Mouse (Mus musculus): ENCODE data around the gene Gapdh. TPM values are rescaled to one million over a fixed set of nuclear protein-coding genes. Genes with fewer than 3 reads are reported as not detected.
A peak's percentile ranks its signal among the peaks of the same experiment; 100 is the strongest.

The Gapdh gene
- 920 and 1,103 TPM in 2 replicates for polyA plus RNA-seq (2015; fragmentation: Nextera tagmentation; extraction: Ambion mirVana)

GRCm38 (mm10) chr6:125166051-125166751 lies at the start of gene Gapdh:
Gene Gapdh (minus strand): TSS chr6:125166467.
- peaks cover 8% of the 10 kb centered on the region for H3K36me3 ChIP-seq (ENCODE audit: control insufficient read depth, insufficient read depth, low read length)

GRCm38 (mm10) chr6:125215148-125215954 lies 49.1 kb upstream of the Gapdh start, which contains the start of gene Vamp1:
Gene Vamp1 (plus strand): TSS chr6:125215551.
- Histone ChIP-seq H3K27me3 (ENCODE audit: control insufficient read depth, insufficient read depth, low read length) (no peaks in the 10 kb centered on the region), H3K4me1 (replicated peaks; ENCODE audit: control insufficient read depth, insufficient read depth) (no peaks in the 10 kb centered on the region; the same call in 1 of the 2 replicates), H3K27ac (replicated peaks) (peak within 1 kb of the TSS; percentile 69), H3K4me3 (ENCODE audit: low read depth, low read length) (peak within 1 kb of the TSS; percentile 68), H3K9ac (ENCODE audit: low read length) (peak within 1 kb of the TSS; percentile 73), H3K9me3 (ENCODE audit: control insufficient read depth, low read length) (no peaks in the 10 kb centered on the region), H3K4me2 (replicated peaks; ENCODE audit: low read depth) (peak within 1 kb of the TSS; percentile 98), H3K36me3 (ENCODE audit: control insufficient read depth, insufficient read depth, low read length) (no peaks in the 10 kb centered on the region)
- ATAC-seq (ENCODE audit: low FRiP score, low TSS enrichment) = peak; percentile 99
- under 1% methylated on average over 48 of the region's 48 CpGs for WGBS
- no peak for TF ChIP-seq EP300 (optimal IDR thresholded peaks at IDR 0.05)
- TF ChIP-seq CTCF (IDR thresholded peaks at IDR 0.05; ENCODE audit: low read depth) = no peak
- DNase-seq (ENCODE audit: low spot score) = peak; percentile 96

More at GRCm38 (mm10) chr6:125166051-125166751, at the start of gene Gapdh:
- H3K9me3 ChIP-seq (ENCODE audit: control insufficient read depth, low read length) = no peaks in the 10 kb centered on the region
- peak within 1 kb of the TSS; percentile 84 for H3K4me3 ChIP-seq (ENCODE audit: low read depth, low read length)
- TF ChIP-seq EP300 (optimal IDR thresholded peaks at IDR 0.05) (no peak), CTCF (IDR thresholded peaks at IDR 0.05; ENCODE audit: low read depth) (no peak)
- WGBS = 1% methylated on average over 18 of the region's 18 CpGs
- H3K9ac ChIP-seq (ENCODE audit: low read length) = peak within 1 kb of the TSS; percentile 84
- peak; percentile 86 for DNase-seq (ENCODE audit: low spot score)
- ATAC-seq (ENCODE audit: low FRiP score, low TSS enrichment) = peak; percentile 71
- peaks cover 10% of the 10 kb centered on the region for H3K4me1 ChIP-seq (replicated peaks; ENCODE audit: control insufficient read depth, insufficient read depth)
- H3K27me3 ChIP-seq (ENCODE audit: control insufficient read depth, insufficient read depth, low read length) = no peaks in the 10 kb centered on the region
- H3K27ac ChIP-seq (replicated peaks) = peak within 1 kb of the TSS; percentile 97
- H3K4me2 ChIP-seq (replicated peaks; ENCODE audit: low read depth) = peak within 1 kb of the TSS; percentile 86

- ATAC-seq (ENCODE audit: low FRiP score, low TSS enrichment) = no peak
- DNase-seq (ENCODE audit: low spot score) = no peak
- TF ChIP-seq CTCF (IDR thresholded peaks at IDR 0.05; ENCODE audit: low read depth) (no peak), EP300 (optimal IDR thresholded peaks at IDR 0.05) (no peak)
- no peaks in the 10 kb centered on the region for H3K9me3 ChIP-seq (ENCODE audit: control insufficient read depth, low read length)
- no peak overlapping the region for H3K9ac ChIP-seq (ENCODE audit: low read length)
- no peak overlapping the region for H3K27ac ChIP-seq (replicated peaks)
- WGBS = 79% methylated on average over 6 of the region's 6 CpGs
- no peak overlapping the region for H3K4me2 ChIP-seq (replicated peaks; ENCODE audit: low read depth)
- no peak overlapping the region for H3K4me3 ChIP-seq (ENCODE audit: low read depth, low read length)
- H3K27me3 ChIP-seq (ENCODE audit: control insufficient read depth, insufficient read depth, low read length) = no peaks in the 10 kb centered on the region
- no peaks in the 10 kb centered on the region for H3K36me3 ChIP-seq (ENCODE audit: control insufficient read depth, insufficient read depth, low read length)
- no peaks in the 10 kb centered on the region; the same call in 1 of the 2 replicates for H3K4me1 ChIP-seq (replicated peaks; ENCODE audit: control insufficient read depth, insufficient read depth)
Observed at GRCm38 (mm10) chr6:125213715-125214114, 47.4 kb upstream of the Gapdh start.

GRCm38 (mm10) chr6:125213129-125213528 lies 46.9 kb upstream of the Gapdh start:
- Histone ChIP-seq H3K4me2 (replicated peaks; ENCODE audit: low read depth) (no peak overlapping the region), H3K4me3 (ENCODE audit: low read depth, low read length) (no peak overlapping the region), H3K9ac (ENCODE audit: low read length) (no peak overlapping the region), H3K27ac (replicated peaks) (no peak overlapping the region), H3K36me3 (ENCODE audit: control insufficient read depth, insufficient read depth, low read length) (no peaks in the 10 kb centered on the region), H3K27me3 (ENCODE audit: control insufficient read depth, insufficient read depth, low read length) (no peaks in the 10 kb centered on the region), H3K9me3 (ENCODE audit: control insufficient read depth, low read length) (no peaks in the 10 kb centered on the region), H3K4me1 (replicated peaks; ENCODE audit: control insufficient read depth, insufficient read depth) (no peaks in the 10 kb centered on the region; the same call in 1 of the 2 replicates)
- DNase-seq (ENCODE audit: low spot score) (no peak), ATAC-seq (ENCODE audit: low FRiP score, low TSS enrichment) (no peak)
- 65% methylated on average over 6 of the region's 6 CpGs for WGBS
- TF ChIP-seq CTCF (IDR thresholded peaks at IDR 0.05; ENCODE audit: low read depth) (no peak), EP300 (optimal IDR thresholded peaks at IDR 0.05) (no peak)

- Histone ChIP-seq H3K27me3 (ENCODE audit: control insufficient read depth, insufficient read depth, low read length) (no peaks in the 10 kb centered on the region), H3K9me3 (ENCODE audit: control insufficient read depth, low read length) (no peaks in the 10 kb centered on the region), H3K9ac (ENCODE audit: low read length) (no peak overlapping the region), H3K4me2 (replicated peaks; ENCODE audit: low read depth) (no peak overlapping the region), H3K4me1 (replicated peaks; ENCODE audit: control insufficient read depth, insufficient read depth) (no peaks in the 10 kb centered on the region; the same call in 1 of the 2 replicates), H3K4me3 (ENCODE audit: low read depth, low read length) (no peak overlapping the region), H3K36me3 (ENCODE audit: control insufficient read depth, insufficient read depth, low read length) (no peaks in the 10 kb centered on the region), H3K27ac (replicated peaks) (no peak overlapping the region)
- TF ChIP-seq EP300 (optimal IDR thresholded peaks at IDR 0.05) (no peak), CTCF (IDR thresholded peaks at IDR 0.05; ENCODE audit: low read depth) (no peak)
- no peak for DNase-seq (ENCODE audit: low spot score)
- ATAC-seq (ENCODE audit: low FRiP score, low TSS enrichment) = no peak
- WGBS = 25% methylated on average over 2 of the region's 2 CpGs
Observed at GRCm38 (mm10) chr6:125212621-125213020, 46.4 kb upstream of the Gapdh start.

Measured in stomach, postnatal 0 days (tissue).